In the genomic region with DNA sequence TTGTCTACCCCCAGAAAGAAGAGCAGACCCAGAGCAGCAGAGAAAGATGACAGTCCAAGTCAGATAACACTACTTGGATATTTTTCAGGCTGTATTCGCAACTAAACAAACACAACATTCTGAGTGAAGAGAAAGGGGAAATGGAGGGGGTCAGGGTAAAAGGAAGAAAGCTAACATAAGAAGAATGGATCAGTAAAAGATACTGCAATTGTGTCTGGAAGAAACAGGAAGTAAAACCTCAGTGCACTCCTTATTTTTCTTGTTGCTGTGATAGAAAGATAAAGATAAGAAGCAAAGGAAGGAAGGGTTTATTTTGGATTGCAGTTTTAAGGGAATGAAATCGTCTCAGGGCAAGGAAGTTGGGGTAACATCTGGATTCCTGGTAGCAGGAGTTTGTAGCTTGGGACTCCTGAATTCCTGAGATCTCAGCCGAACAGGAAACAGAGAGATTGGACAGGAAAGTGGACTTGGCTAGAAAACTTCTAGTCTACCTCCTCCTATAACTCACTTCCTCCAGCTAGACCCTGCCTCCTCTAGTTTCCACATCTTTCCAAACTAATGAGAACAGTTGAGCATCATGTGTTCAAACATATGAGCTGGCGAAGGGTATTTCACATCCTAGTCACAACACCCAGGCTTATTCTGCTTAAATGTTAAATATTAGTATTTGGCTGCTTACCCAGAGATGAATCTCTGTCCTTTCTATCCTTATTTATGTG, we compare ENCODE assay signal across 19 mouse cellular contexts. TPM values are rescaled to one million over a fixed set of nuclear protein-coding genes. Genes with fewer than 3 reads are reported as not detected.
A peak's percentile ranks its signal among the peaks of the same experiment; 100 is the strongest.
DNase-seq lines count a peak whose midpoint lies in the region; ATAC-seq and TF ChIP-seq lines count a peak whose summit lies in the region.
"Had no signal": no experiment of that assay in that cellular context is flagged by ENCODE, and none has a peak within 500 bp of the region (broad histone marks: within the 10 kb centered on the region; RNA-seq: fewer than 3 reads in every experiment).

No protein-coding gene starts in this region.

- H3K27me3 ChIP-seq in heart, embryonic 13.5 days (replicated peaks) = peaks cover 14% of the 10 kb centered on the region; the same call in 1 of the 2 replicates
- H3K27me3 ChIP-seq in heart, embryonic 11.5 days (ENCODE audit: control insufficient read depth, insufficient read depth, low read length) = peaks cover 3% of the 10 kb centered on the region; the same call in 1 of the 2 replicates
- H3K27me3 ChIP-seq in limb, embryonic 12.5 days = peaks cover 33% of the 10 kb centered on the region
- peaks cover 95% of the 10 kb centered on the region for H3K27me3 ChIP-seq in limb, embryonic 10.5 days (ENCODE audit: low read depth, poor library complexity, severe bottlenecking)
- no peaks in the 10 kb centered on the region for H3K27me3 ChIP-seq in stomach, embryonic 16.5 days (ENCODE audit: control insufficient read depth, insufficient read depth, low read length)
- H3K27me3 ChIP-seq: CH12.LX had no signal

- WGBS in heart, embryonic 13.5 days = 54% methylated on average over 4 of the region's 4 CpGs
- WGBS in heart, embryonic 11.5 days (ENCODE audit: insufficient replicate concordance) = 59% methylated on average over 4 of the region's 4 CpGs
- WGBS in limb, embryonic 12.5 days = 65% methylated on average over 4 of the region's 4 CpGs
- WGBS in limb, embryonic 10.5 days = 76% methylated on average over 4 of the region's 4 CpGs
- 55% methylated on average over 4 of the region's 4 CpGs for WGBS in stomach, embryonic 16.5 days

- H3K4me1 ChIP-seq in heart, embryonic 13.5 days = 0 out of 2 replicates have a peak, but pooled peaks cover 8% of the 10 kb centered on the region
- H3K4me1 ChIP-seq in heart, embryonic 11.5 days (ENCODE audit: control insufficient read depth, insufficient read depth, low read length) = no peaks in the 10 kb centered on the region
- H3K4me1 ChIP-seq in limb, embryonic 12.5 days (replicated peaks) = no peaks in the 10 kb centered on the region; the same call in 1 of the 2 replicates
- peaks cover 14% of the 10 kb centered on the region for H3K4me1 ChIP-seq in limb, embryonic 10.5 days
- H3K4me1 ChIP-seq in embryonic fibroblast, embryonic 13.5 days (ENCODE audit: control insufficient read depth, insufficient read depth, low read length) = peaks cover 6% of the 10 kb centered on the region
- H3K4me1 ChIP-seq in stomach, embryonic 16.5 days (ENCODE audit: control insufficient read depth, insufficient read depth, low read length) = no peaks in the 10 kb centered on the region
- H3K4me1 ChIP-seq: hindbrain, embryonic 15.5 days; midbrain, embryonic 10.5 days had no signal

- no peak for TF ChIP-seq CTCF in embryonic fibroblast, embryonic 13.5 days (IDR thresholded peaks at IDR 0.05; ENCODE audit: borderline replicate concordance, insufficient read depth, low read length)

- H3K27ac ChIP-seq in heart, embryonic 13.5 days (replicated peaks) = peak overlapping the region; percentile 63
- no peak overlapping the region for H3K27ac ChIP-seq in heart, embryonic 11.5 days (ENCODE audit: low read depth, low read length)
- H3K27ac ChIP-seq in limb, embryonic 12.5 days = peak overlapping the region; percentile 70
- no peak overlapping the region for H3K27ac ChIP-seq in limb, embryonic 10.5 days
- peak overlapping the region; percentile 99 for H3K27ac ChIP-seq in embryonic fibroblast, embryonic 13.5 days (ENCODE audit: insufficient read depth, low read length)
- H3K27ac ChIP-seq in stomach, embryonic 16.5 days (ENCODE audit: low read length) = peak overlapping the region; percentile 52
- H3K27ac ChIP-seq: hindbrain, embryonic 15.5 days; liver, embryonic 14.5 days; midbrain, embryonic 10.5 days had no signal

- no peak overlapping the region for H3K4me3 ChIP-seq in heart, embryonic 13.5 days
- no peak overlapping the region for H3K4me3 ChIP-seq in heart, embryonic 11.5 days (ENCODE audit: low read depth, low read length)
- no peak overlapping the region for H3K4me3 ChIP-seq in limb, embryonic 12.5 days (replicated peaks)
- H3K4me3 ChIP-seq in limb, embryonic 10.5 days = no peak overlapping the region
- H3K4me3 ChIP-seq in embryonic fibroblast, embryonic 13.5 days (ENCODE audit: insufficient read depth, low read length) = no peak overlapping the region
- no peak overlapping the region for H3K4me3 ChIP-seq in stomach, embryonic 16.5 days (replicated peaks; ENCODE audit: low read length)
- H3K4me3 ChIP-seq: hindbrain, embryonic 15.5 days; midbrain, embryonic 10.5 days had no signal

- no peaks in the 10 kb centered on the region for H3K9me3 ChIP-seq in heart, embryonic 13.5 days
- H3K9me3 ChIP-seq in heart, embryonic 11.5 days (replicated peaks; ENCODE audit: control insufficient read depth, low read length) = no peaks in the 10 kb centered on the region
- H3K9me3 ChIP-seq in limb, embryonic 12.5 days = no peaks in the 10 kb centered on the region
- no peaks in the 10 kb centered on the region for H3K9me3 ChIP-seq in limb, embryonic 10.5 days (replicated peaks)
- H3K9me3 ChIP-seq in stomach, embryonic 16.5 days (replicated peaks; ENCODE audit: control insufficient read depth, low read length) = no peaks in the 10 kb centered on the region
- H3K9me3 ChIP-seq: hindbrain, embryonic 15.5 days; midbrain, embryonic 10.5 days had no signal

- no peak for ATAC-seq in heart, embryonic 13.5 days (ENCODE audit: extremely low read depth, insufficient number of reproducible peaks, low FRiP score, low TSS enrichment)
- no peak for ATAC-seq in heart, embryonic 11.5 days (replicated peaks; ENCODE audit: insufficient number of reproducible peaks, low FRiP score, low TSS enrichment)
- ATAC-seq in limb, embryonic 12.5 days (ENCODE audit: insufficient number of reproducible peaks, insufficient read depth, low FRiP score, low TSS enrichment, low read depth) = no peak
- peak; percentile 53; the same call in 1 of the 2 replicates for ATAC-seq in stomach, embryonic 16.5 days (ENCODE audit: insufficient read depth, low FRiP score)
- ATAC-seq: forebrain, embryonic 16.5 days had no signal

- H3K4me2 ChIP-seq in heart, embryonic 13.5 days = no peak overlapping the region
- H3K4me2 ChIP-seq in heart, embryonic 11.5 days = no peak overlapping the region
- no peak overlapping the region for H3K4me2 ChIP-seq in limb, embryonic 12.5 days
- H3K4me2 ChIP-seq in stomach, embryonic 16.5 days (ENCODE audit: low read depth, low read length) = no peak overlapping the region
- H3K4me2 ChIP-seq: hindbrain, embryonic 15.5 days had no signal

- no peaks in the 10 kb centered on the region for H3K36me3 ChIP-seq in heart, embryonic 13.5 days
- no peaks in the 10 kb centered on the region for H3K36me3 ChIP-seq in heart, embryonic 11.5 days (ENCODE audit: control insufficient read depth, insufficient read depth, low read length)
- no peaks in the 10 kb centered on the region for H3K36me3 ChIP-seq in limb, embryonic 12.5 days
- H3K36me3 ChIP-seq in limb, embryonic 10.5 days = no peaks in the 10 kb centered on the region
- no peaks in the 10 kb centered on the region for H3K36me3 ChIP-seq in stomach, embryonic 16.5 days (ENCODE audit: control insufficient read depth, insufficient read depth, low read length)
- H3K36me3 ChIP-seq: hindbrain, embryonic 15.5 days; midbrain, embryonic 10.5 days had no signal

- H3K9ac ChIP-seq in heart, embryonic 13.5 days = no peak overlapping the region
- H3K9ac ChIP-seq in heart, embryonic 11.5 days (ENCODE audit: low read depth, low read length) = no peak overlapping the region
- no peak overlapping the region for H3K9ac ChIP-seq in limb, embryonic 12.5 days (replicated peaks)
- H3K9ac ChIP-seq in stomach, embryonic 16.5 days (ENCODE audit: low read length) = no peak overlapping the region
- H3K9ac ChIP-seq: hindbrain, embryonic 15.5 days; liver, embryonic 14.5 days had no signal

- DNase-seq in limb, embryonic 10.5 days (ENCODE audit: low spot score) = no peak
- DNase-seq in layer of hippocampus, postnatal 36 days = no peak
- DNase-seq in right cerebral cortex, adult 18-20 months = no peak
- DNase-seq: adrenal gland, postnatal 36 days; cerebellum, adult 9-10 months; heart, adult 18-20 months; heart, postnatal 14 days; lung, postnatal 14 days; thymus, postnatal 25 days had no signal

- no peak for TF ChIP-seq POLR2A in embryonic fibroblast, embryonic 13.5 days (IDR thresholded peaks at IDR 0.05; ENCODE audit: low read depth, low read length)

RNA-seq across cellular contexts. Expression of gene Tmem164, which starts 16.3 kb away (rescaled TPM):
- polyA plus RNA-seq in heart, embryonic 13.5 days (2015; fragmentation: Nextera tagmentation; extraction: Ambion mirVana) = 48.3 and 52.9 TPM in 2 replicates
- polyA plus RNA-seq in heart, embryonic 11.5 days (2014; fragmentation: Nextera tagmentation; extraction: Ambion mirVana) = 33.5 and 43.3 TPM in 2 replicates
- polyA plus RNA-seq in limb, embryonic 12.5 days (2016; fragmentation: Nextera tagmentation; extraction: Ambion mirVana) = 70.4 and 70.5 TPM in 2 replicates
- 73.8 and 79.2 TPM in 2 replicates for polyA plus RNA-seq in limb, embryonic 10.5 days (2016; fragmentation: Nextera tagmentation; extraction: Ambion mirVana)
- 47.0 and 68.6 TPM in 2 replicates for polyA plus RNA-seq in embryonic fibroblast, embryonic 13.5 days (2011; ENCODE audit: insufficient read length, low read depth, missing spikeins)
- polyA plus RNA-seq in stomach, embryonic 16.5 days (2015; fragmentation: Nextera tagmentation; extraction: Ambion mirVana) = 60.5 and 67.9 TPM in 2 replicates
- 10 to 100 TPM; 18.4 to 21.6 TPM for total RNA-seq in layer of hippocampus, postnatal 36 days (2021)

Comparison
In these comparisons a context has a peak if more than half of its experiments do, and no peak if none do; other contexts are left out.
1. H3K27ac ChIP-seq: peak in heart, embryonic 13.5 days (single experiment), limb, embryonic 12.5 days (single experiment), embryonic fibroblast, embryonic 13.5 days (single experiment) and stomach, embryonic 16.5 days (single experiment); none in heart, embryonic 11.5 days (single experiment) and limb, embryonic 10.5 days (single experiment).